16 mouse cellular contexts compared by ENCODE assay signal in genomic region chr15:90346162-90346561, GRCm38 (mm10).
DNase-seq lines count a peak whose midpoint lies in the region; ATAC-seq lines count a peak whose summit lies in the region.
"Had no signal": no experiment of that assay in that cellular context is flagged by ENCODE, and none has a peak within 500 bp of the region (broad histone marks: within the 10 kb centered on the region; RNA-seq: fewer than 3 reads in every experiment).

No protein-coding gene starts in this region.

- H3K4me2 ChIP-seq in heart, embryonic 16.5 days (ENCODE audit: low read depth, low read length) = peak overlapping the region; percentile 43
- 0 out of 2 replicates have a peak overlapping the region, but pooled peaks have one; percentile 10 for H3K4me2 ChIP-seq in liver, embryonic 12.5 days
- H3K4me2 ChIP-seq in liver, embryonic 11.5 days = no peak overlapping the region
- H3K4me2 ChIP-seq in intestine, embryonic 15.5 days (replicated peaks) = no peak overlapping the region
- H3K4me2 ChIP-seq in liver, embryonic 15.5 days = peak overlapping the region; percentile 2
- H3K4me2 ChIP-seq: embryonic facial prominence, embryonic 15.5 days; limb, embryonic 15.5 days had no signal

- no peaks in the 10 kb centered on the region for H3K36me3 ChIP-seq in heart, embryonic 16.5 days (ENCODE audit: control insufficient read depth, insufficient read depth)
- H3K36me3 ChIP-seq in liver, embryonic 12.5 days = no peaks in the 10 kb centered on the region
- no peaks in the 10 kb centered on the region for H3K36me3 ChIP-seq in liver, embryonic 11.5 days (ENCODE audit: control insufficient read depth, insufficient read depth, low read length)
- no peaks in the 10 kb centered on the region for H3K36me3 ChIP-seq in intestine, embryonic 15.5 days
- no peaks in the 10 kb centered on the region for H3K36me3 ChIP-seq in liver, embryonic 15.5 days (replicated peaks)
- H3K36me3 ChIP-seq: embryonic facial prominence, embryonic 15.5 days; forebrain, embryonic 10.5 days; limb, embryonic 15.5 days had no signal

- H3K4me3 ChIP-seq in heart, embryonic 16.5 days (ENCODE audit: low read length) = no peak overlapping the region
- no peak overlapping the region for H3K4me3 ChIP-seq in liver, embryonic 12.5 days
- H3K4me3 ChIP-seq in liver, embryonic 11.5 days (ENCODE audit: low read depth, low read length) = no peak overlapping the region
- H3K4me3 ChIP-seq in intestine, embryonic 15.5 days (replicated peaks) = no peak overlapping the region
- no peak overlapping the region for H3K4me3 ChIP-seq in liver, embryonic 15.5 days (replicated peaks)
- H3K4me3 ChIP-seq: embryonic facial prominence, embryonic 15.5 days; forebrain, embryonic 10.5 days; limb, embryonic 15.5 days had no signal

- peaks cover 3% of the 10 kb centered on the region; the same call in 1 of the 2 replicates for H3K9me3 ChIP-seq in heart, embryonic 16.5 days (replicated peaks; ENCODE audit: control insufficient read depth, low read length)
- 0 out of 2 replicates have a peak, but pooled peaks cover 3% of the 10 kb centered on the region for H3K9me3 ChIP-seq in liver, embryonic 12.5 days (replicated peaks)
- H3K9me3 ChIP-seq in liver, embryonic 11.5 days (ENCODE audit: control insufficient read depth, low read length) = no peaks in the 10 kb centered on the region
- no peaks in the 10 kb centered on the region for H3K9me3 ChIP-seq in intestine, embryonic 15.5 days
- no peaks in the 10 kb centered on the region for H3K9me3 ChIP-seq in liver, embryonic 15.5 days (replicated peaks)
- H3K9me3 ChIP-seq: embryonic facial prominence, embryonic 15.5 days; limb, embryonic 15.5 days had no signal

- 13% methylated on average over 9 of the region's 9 CpGs for WGBS in heart, embryonic 16.5 days
- WGBS in liver, embryonic 12.5 days (ENCODE audit: insufficient replicate concordance) = 50% methylated on average over 9 of the region's 9 CpGs
- WGBS in liver, embryonic 11.5 days = 46% methylated on average over 9 of the region's 9 CpGs
- 19% methylated on average over 9 of the region's 9 CpGs for WGBS in intestine, embryonic 15.5 days
- 44% methylated on average over 9 of the region's 9 CpGs for WGBS in liver, embryonic 15.5 days (ENCODE audit: insufficient replicate concordance)

- DNase-seq in heart, postnatal 10 days = no peak
- no peak for DNase-seq in liver, embryonic 11.5 days (ENCODE audit: low spot score)
- no peak for DNase-seq in layer of hippocampus, postnatal 25 days (ENCODE audit: extremely low spot score in 1 of 2, low spot score in 1 of 2)
- DNase-seq in left cerebral cortex, postnatal 14 days (ENCODE audit: low spot score in 2 of 2) = no peak
- DNase-seq: embryo, embryonic 11 days; gastrocnemius, postnatal 10 days; lung, postnatal 14 days; right cerebral cortex, postnatal 25 days; thymus, postnatal 4 days had no signal

- H3K27ac ChIP-seq in heart, embryonic 16.5 days (ENCODE audit: low read length) = no peak overlapping the region
- H3K27ac ChIP-seq in liver, embryonic 12.5 days = no peak overlapping the region
- H3K27ac ChIP-seq in liver, embryonic 11.5 days (ENCODE audit: low read depth, low read length) = no peak overlapping the region
- no peak overlapping the region for H3K27ac ChIP-seq in intestine, embryonic 15.5 days
- no peak overlapping the region for H3K27ac ChIP-seq in liver, embryonic 15.5 days (replicated peaks)
- H3K27ac ChIP-seq: embryonic facial prominence, embryonic 15.5 days; forebrain, embryonic 10.5 days; limb, embryonic 15.5 days had no signal

- no peaks in the 10 kb centered on the region for H3K27me3 ChIP-seq in heart, embryonic 16.5 days (ENCODE audit: control insufficient read depth, insufficient read depth, low read length)
- H3K27me3 ChIP-seq in liver, embryonic 12.5 days (replicated peaks) = no peaks in the 10 kb centered on the region
- no peaks in the 10 kb centered on the region for H3K27me3 ChIP-seq in liver, embryonic 11.5 days (replicated peaks; ENCODE audit: control insufficient read depth, insufficient read depth, low read length)
- H3K27me3 ChIP-seq in intestine, embryonic 15.5 days (replicated peaks) = no peaks in the 10 kb centered on the region
- no peaks in the 10 kb centered on the region for H3K27me3 ChIP-seq in liver, embryonic 15.5 days
- H3K27me3 ChIP-seq: embryonic facial prominence, embryonic 15.5 days; limb, embryonic 15.5 days had no signal

- H3K4me1 ChIP-seq in heart, embryonic 16.5 days (ENCODE audit: control insufficient read depth, insufficient read depth, low read length) = peaks cover 3% of the 10 kb centered on the region; the same call in 1 of the 2 replicates
- no peaks in the 10 kb centered on the region for H3K4me1 ChIP-seq in liver, embryonic 12.5 days
- H3K4me1 ChIP-seq in liver, embryonic 11.5 days (replicated peaks; ENCODE audit: control insufficient read depth, insufficient read depth, low read length) = no peaks in the 10 kb centered on the region
- peaks cover 3% of the 10 kb centered on the region; the same call in 1 of the 2 replicates for H3K4me1 ChIP-seq in intestine, embryonic 15.5 days (replicated peaks)
- H3K4me1 ChIP-seq in liver, embryonic 15.5 days (replicated peaks) = no peaks in the 10 kb centered on the region
- H3K4me1 ChIP-seq: embryonic facial prominence, embryonic 15.5 days; limb, embryonic 15.5 days had no signal

- intact Hi-C loops in heart, postnatal 10 days (cut with DNase I) = no loop called here
- intact Hi-C loops in left cerebral cortex, postnatal 14 days (cut with DNase I) = no loop called here

- H3K9ac ChIP-seq in heart, embryonic 16.5 days (ENCODE audit: low read length) = no peak overlapping the region
- H3K9ac ChIP-seq in liver, embryonic 12.5 days = no peak overlapping the region
- no peak overlapping the region for H3K9ac ChIP-seq in liver, embryonic 11.5 days (ENCODE audit: low read depth, low read length)
- no peak overlapping the region for H3K9ac ChIP-seq in intestine, embryonic 15.5 days
- H3K9ac ChIP-seq in liver, embryonic 15.5 days = no peak overlapping the region
- H3K9ac ChIP-seq: embryonic facial prominence, embryonic 15.5 days; limb, embryonic 15.5 days had no signal

- no peak for ATAC-seq in heart, embryonic 16.5 days (replicated peaks; ENCODE audit: extremely low read depth, insufficient read depth, low FRiP score)
- ATAC-seq in liver, embryonic 12.5 days = no peak
- ATAC-seq in liver, embryonic 11.5 days (replicated peaks; ENCODE audit: low FRiP score) = no peak
- peak; percentile 62 for ATAC-seq in intestine, embryonic 15.5 days
- no peak for ATAC-seq in liver, embryonic 15.5 days (ENCODE audit: insufficient read depth)

Comparison
In these comparisons a context has a peak if more than half of its experiments do, and no peak if none do; other contexts are left out.
1. H3K4me2 ChIP-seq: peak in heart, embryonic 16.5 days (single experiment), liver, embryonic 12.5 days (single experiment) and liver, embryonic 15.5 days (single experiment); none in liver, embryonic 11.5 days (single experiment) and intestine, embryonic 15.5 days (single experiment).